Mouse (Mus musculus) liver, adult 10 weeks (tissue): ENCODE measurements around the gene Camk1. TPM values are rescaled to one million over a fixed set of nuclear protein-coding genes. Genes with fewer than 3 reads are reported as not detected.

Source experiments
- polyA plus RNA-seq: library from polyadenylated mRNA; stranded (reverse); fragments of 350-450 nt; fragmentation: Illumina TruSeq; extraction: RNeasy Lipid Tissue Mini Kit (QIAGEN cat#74804); gene quantifications from one replicate; pipeline ENCODE4 v1.2.3, GENCODE M21; 2014; ENCODE audit warnings: low read depth, low replicate concordance

The Camk1 gene
- 7.2 TPM for polyA plus RNA-seq

GRCm38 (mm10) chr6:113343177-113344092, at the start of gene Camk1:
Gene Camk1, minus strand, starts transcription at chr6:113343984.

GRCm38 (mm10) chr6:113388960-113389359, 45.2 kb upstream of the Camk1 start, which contains the start of gene Ttll3:
Gene Ttll3, plus strand, starts transcription at chr6:113389260.

GRCm38 (mm10) chr6:113377496-113378385, 34.0 kb upstream of the Camk1 start, which contains the start of the genes Tada3 and Arpc4:
Gene Tada3, minus strand, starts transcription at chr6:113377883.
Gene Arpc4, plus strand, starts transcription at chr6:113378115.

GRCm38 (mm10) chr6:113326533-113327315, 17.1 kb downstream of the Camk1 start, which contains the start of gene Ogg1:
Gene Ogg1, plus strand, starts transcription at chr6:113326972.

GRCm38 (mm10) chr6:113306986-113307349, 36.8 kb downstream of the Camk1 start, which contains the start of gene Brpf1:
Gene Brpf1, plus strand, starts transcription at chr6:113307137.

Other genes with a start within 250 kb of the Camk1 start
- gene Lhfpl4, start 148.6 kb downstream of the Camk1 start, polyA plus RNA-seq = not detected
- 15.3 TPM for gene Mtmr14, start 106.1 kb downstream of the Camk1 start, polyA plus RNA-seq
- not detected for gene Cpne9, start 61.7 kb downstream of the Camk1 start, polyA plus RNA-seq
- 1.6 TPM for gene Brpf1, start 36.8 kb downstream of the Camk1 start, polyA plus RNA-seq
- 1.8 TPM for gene Ogg1, start 17.0 kb downstream of the Camk1 start, polyA plus RNA-seq
- 1.7 TPM for gene Tada3, start 33.9 kb upstream of the Camk1 start, polyA plus RNA-seq
- gene Arpc4, start 34.1 kb upstream of the Camk1 start, polyA plus RNA-seq = 50.2 TPM
- gene Ttll3, start 45.3 kb upstream of the Camk1 start, polyA plus RNA-seq = 0.93 TPM
- gene Rpusd3, start 75.4 kb upstream of the Camk1 start, polyA plus RNA-seq = 1.1 TPM
- gene Cidec, start 91.8 kb upstream of the Camk1 start, polyA plus RNA-seq = not detected
- 15.9 TPM for gene Jagn1, start 98.6 kb upstream of the Camk1 start, polyA plus RNA-seq
- gene Il17re, start 114.5 kb upstream of the Camk1 start, polyA plus RNA-seq = 0.21 TPM
- 1.3 TPM for gene Il17rc, start 127.4 kb upstream of the Camk1 start, polyA plus RNA-seq
- gene Creld1, start 139.3 kb upstream of the Camk1 start, polyA plus RNA-seq = 5.1 TPM
- not detected for gene Prrt3, start 157.9 kb upstream of the Camk1 start, polyA plus RNA-seq
- 52.6 TPM for gene Emc3, start 187.7 kb upstream of the Camk1 start, polyA plus RNA-seq
- gene Fancd2, start 187.7 kb upstream of the Camk1 start, polyA plus RNA-seq = 0.13 TPM